Mouse (Mus musculus) gastrocnemius, adult 8-10 months (tissue): Measurements from ENCODE around the gene Ttc25. TPM values are rescaled to one million over a fixed set of nuclear protein-coding genes. Genes with fewer than 3 reads are reported as not detected.
A peak's percentile ranks its signal among the peaks of the same experiment; 100 is the strongest.

Experiments
- DNase-seq, 2 experiments: peaks; one replicate each; pipeline ENCODE4 v3.0.0; 2022; ENCODE audit warnings: low spot score in 2 of 2
- total RNA-seq, 4 experiments: library from RNA; stranded (reverse); gene quantifications; 2 replicates each; pipeline ENCODE4 v1.2.4; 2022

Ttc25 gene
- under 1 TPM; 0.09 to 0.51 (median 0.24) TPM for total RNA-seq

- peak; percentile 87 to 89 for DNase-seq
Observed at GRCm38 (mm10) chr11:100544832-100545745, at the start of gene Ttc25. TSS of gene Ttc25 (plus strand) at chr11:100545607.

- DNase-seq = no peak
Observed at GRCm38 (mm10) chr11:100500241-100500640, 45.2 kb upstream of the Ttc25 start.

GRCm38 (mm10) chr11:100500651-100501050 is 44.8 kb upstream of the Ttc25 start:
- no peak for DNase-seq

- DNase-seq = no peak
Observed at GRCm38 (mm10) chr11:100501321-100501720, 44.1 kb upstream of the Ttc25 start.

- DNase-seq = no peak
Observed at GRCm38 (mm10) chr11:100504990-100505660, 40.3 kb upstream of the Ttc25 start.

- DNase-seq = no peak
Observed at GRCm38 (mm10) chr11:100505997-100506396, 39.4 kb upstream of the Ttc25 start.

GRCm38 (mm10) chr11:100510556-100510955 is 34.9 kb upstream of the Ttc25 start:
- DNase-seq = no peak

GRCm38 (mm10) chr11:100512384-100512783 is 33.0 kb upstream of the Ttc25 start:
- DNase-seq = no peak

- no peak for DNase-seq
Observed at GRCm38 (mm10) chr11:100513716-100514115, 31.7 kb upstream of the Ttc25 start.

- DNase-seq = no peak
Observed at GRCm38 (mm10) chr11:100515061-100515460, 30.3 kb upstream of the Ttc25 start.

GRCm38 (mm10) chr11:100515789-100516188 is 29.6 kb upstream of the Ttc25 start:
- no peak for DNase-seq

GRCm38 (mm10) chr11:100516291-100516690 is 29.1 kb upstream of the Ttc25 start:
- no peak for DNase-seq

GRCm38 (mm10) chr11:100518188-100518591 is 27.2 kb upstream of the Ttc25 start:
- DNase-seq = no peak

GRCm38 (mm10) chr11:100519188-100519587 is 26.2 kb upstream of the Ttc25 start:
- DNase-seq = no peak

- DNase-seq = no peak
Observed at GRCm38 (mm10) chr11:100520838-100521237, 24.6 kb upstream of the Ttc25 start.

GRCm38 (mm10) chr11:100524358-100524757 is 21.0 kb upstream of the Ttc25 start:
- peak; percentile 20 to 48 for DNase-seq

GRCm38 (mm10) chr11:100524987-100525630 is 20.3 kb upstream of the Ttc25 start:
- no peak for DNase-seq

GRCm38 (mm10) chr11:100526052-100526816 is 19.2 kb upstream of the Ttc25 start:
- DNase-seq = no peak

- DNase-seq = peak; percentile 43 to 46
Observed at GRCm38 (mm10) chr11:100527066-100527457, 18.3 kb upstream of the Ttc25 start.

- peak; percentile 98 to 99 for DNase-seq
Observed at GRCm38 (mm10) chr11:100527458-100528374, 17.7 kb upstream of the Ttc25 start, which contains the start of gene Acly. TSS of gene Acly (minus strand) at chr11:100528000.
